Mouse (Mus musculus) layer of hippocampus, adult 9-10 months (tissue): ENCODE results near the gene Gm10406.
"Not testable (repeated sequence)": the region's sequence is repeated elsewhere in the genome, so short reads cannot be mapped to it uniquely, and the experiment has no call there.

Source experiments
- DNase-seq: peaks from one replicate; pipeline ENCODE4 v3.0.0; 2022; ENCODE audit warnings: low spot score

Gm10406 gene

DNA sequence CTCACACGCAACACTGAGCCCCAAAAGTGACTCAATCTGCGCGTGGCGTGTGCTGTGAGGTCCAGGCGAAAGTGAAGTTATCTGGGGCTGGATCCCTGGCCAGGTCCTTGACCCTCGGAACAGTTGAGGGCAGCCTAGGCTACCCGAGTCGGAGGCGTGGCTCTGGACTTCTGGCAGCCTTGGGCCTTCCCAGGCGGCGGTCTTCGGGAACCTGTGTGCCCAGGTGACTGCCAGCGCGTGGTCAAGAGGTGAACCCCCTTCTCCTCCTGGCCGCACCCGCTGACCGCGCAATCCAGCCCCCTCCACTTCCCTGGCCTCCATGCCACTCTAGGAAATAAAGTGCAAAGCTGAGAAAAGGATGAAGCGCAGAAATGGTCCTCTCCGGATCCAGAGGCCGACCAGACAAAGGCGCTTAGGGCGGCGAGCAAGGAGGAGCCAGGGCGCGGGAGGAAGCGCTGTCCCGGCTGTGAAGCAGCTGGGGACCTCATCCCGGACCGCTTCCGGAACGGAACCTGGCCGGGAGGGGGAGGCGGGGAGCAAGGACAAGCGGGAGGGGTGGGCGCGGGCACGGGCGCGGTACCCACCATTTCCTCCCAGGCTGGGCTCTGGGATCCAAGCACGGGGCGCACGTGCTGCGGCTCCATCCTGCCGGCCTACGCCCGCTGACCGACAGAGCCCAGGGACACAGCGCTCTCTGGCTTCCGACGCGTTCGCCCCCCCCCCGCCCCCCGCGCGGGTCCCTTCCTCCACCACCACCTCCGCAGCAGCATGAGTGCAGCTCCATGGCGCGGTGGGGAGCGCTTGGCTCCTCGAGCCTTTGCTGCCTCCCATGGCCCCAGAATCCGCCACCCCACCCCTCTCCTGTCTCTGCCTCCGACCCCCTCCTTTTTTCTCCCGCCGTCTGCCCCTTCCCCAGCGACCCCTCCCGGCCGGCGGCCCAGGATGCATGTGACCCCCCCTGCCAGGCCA lies at the start of gene Gm10406:
TSS of gene Gm10406 (minus strand) at position 669 of the 969 bp plus-strand sequence.
- DNase-seq, result not testable (repeated sequence)

DNA sequence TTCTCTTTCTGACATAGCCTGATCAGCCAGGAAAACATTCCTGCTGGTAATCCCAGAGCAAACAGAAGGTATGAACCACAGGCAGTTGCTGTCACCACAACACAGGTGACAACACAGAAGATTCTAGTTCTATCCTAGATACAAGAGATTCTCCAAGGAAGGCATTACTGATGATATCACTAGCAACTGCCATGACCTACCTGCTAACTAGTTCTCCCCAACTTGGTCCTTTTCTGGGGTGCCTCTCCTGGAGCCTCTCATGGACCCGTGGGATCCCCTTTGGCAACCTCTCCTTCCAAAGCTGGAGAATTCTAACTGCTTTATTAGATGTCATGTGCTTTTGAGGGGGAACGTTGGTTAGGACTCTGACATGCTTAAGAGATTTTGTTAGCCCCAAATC lies 17.6 kb upstream of the Gm10406 start, which contains the start of gene Gm3685:
TSS of gene Gm3685 (minus strand) at position 101 of the 400 bp plus-strand sequence.
- not testable (repeated sequence) for DNase-seq

DNA sequence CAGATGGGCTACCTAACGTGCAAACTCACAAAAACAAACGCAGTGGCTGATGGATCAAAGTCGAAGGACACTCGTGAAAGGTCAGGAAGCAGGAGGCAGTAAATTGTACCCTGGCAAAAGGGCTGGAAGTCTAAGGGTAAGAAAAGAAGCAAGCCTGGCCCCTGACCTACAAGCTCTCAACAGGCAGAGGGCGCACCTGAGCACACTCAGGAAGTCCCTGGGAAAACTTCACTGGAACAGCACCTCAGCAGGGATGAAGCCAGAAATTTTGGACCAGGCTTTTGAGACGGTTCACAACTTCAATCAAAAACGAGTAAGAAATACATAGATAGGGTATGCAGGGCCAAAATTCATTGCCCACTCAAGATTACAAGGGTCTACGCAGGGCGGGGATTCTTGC lies 975 bp downstream of the Gm10406 start:
- peak; percentile 10 for DNase-seq

DNA sequence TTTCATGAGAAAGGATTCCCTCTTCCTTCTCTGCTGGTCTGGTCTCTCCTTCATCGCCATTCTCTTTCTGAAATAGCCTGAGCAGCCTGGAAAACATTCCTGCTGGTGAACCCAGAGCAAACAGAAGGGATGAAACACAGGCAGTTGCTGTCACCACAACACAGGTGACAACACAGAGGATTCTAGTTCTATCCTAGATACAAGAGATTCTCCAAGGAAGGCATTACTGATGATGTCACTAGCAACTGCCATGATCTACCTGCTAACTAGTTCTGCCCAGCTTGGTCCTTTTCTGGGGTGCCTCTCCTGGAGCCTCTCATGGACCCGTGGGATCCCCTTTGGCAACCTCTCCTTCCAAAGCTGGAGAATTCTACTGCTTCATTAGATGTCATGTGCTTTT lies 53.5 kb downstream of the Gm10406 start, which contains the start of gene Gm6356:
TSS of gene Gm6356 (minus strand) at position 101 of the 400 bp plus-strand sequence.
- DNase-seq, result not testable (repeated sequence)
